Mouse (Mus musculus) regulatory T cell (primary cell): ENCODE measurements at regions not wholly inside any gene's neighbourhood (a gene's known extent, or its start where the extent isn't known, plus 50 kb on each side); places are given as distances from the start of the nearest gene placed in this dataset.

Source experiments
- in situ Hi-C: fragments of 300-600 bp; cut with MboI, MseI; formaldehyde crosslinking; loops from one replicate; pipeline ENCODE4 v1.15.1; 2025; ENCODE audit warnings: high pct_unique_total_duplicates

DNA sequence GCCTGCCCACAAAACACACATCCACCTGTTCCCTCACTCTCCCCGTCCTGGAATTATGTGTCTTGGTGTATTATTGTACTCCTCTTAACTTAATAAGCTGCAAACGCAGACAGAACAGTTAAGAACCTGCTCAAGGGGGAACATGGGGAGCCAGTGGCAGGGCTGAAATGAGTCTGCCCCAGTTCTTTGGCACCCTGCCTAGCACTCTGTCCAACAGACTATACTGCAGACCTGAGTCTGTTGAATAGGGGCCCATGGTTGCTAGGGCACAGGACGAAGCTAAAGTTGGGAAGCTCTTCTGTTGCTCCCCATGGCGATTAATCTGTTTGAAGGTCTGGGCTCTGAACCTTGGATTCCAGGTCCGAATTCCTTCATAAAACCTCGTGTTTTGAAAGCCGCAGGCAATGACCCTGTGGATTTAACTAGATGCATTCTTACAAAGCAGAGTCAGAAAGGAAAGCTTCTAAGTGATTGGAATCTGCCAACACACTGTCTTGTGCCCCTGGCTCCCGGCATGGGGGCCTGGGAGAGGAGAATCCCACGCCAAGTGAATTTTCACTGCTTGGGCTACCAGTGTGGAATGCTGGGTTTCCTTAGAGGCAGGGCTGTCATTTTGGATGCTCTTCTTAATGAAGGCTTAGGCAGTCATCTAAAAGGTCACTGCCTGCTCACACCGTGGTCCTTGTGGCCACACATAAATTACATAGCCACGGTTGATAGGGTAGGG, 479.3 kb downstream of the Nedd1 start:
- in situ Hi-C loops = no loop called here

DNA sequence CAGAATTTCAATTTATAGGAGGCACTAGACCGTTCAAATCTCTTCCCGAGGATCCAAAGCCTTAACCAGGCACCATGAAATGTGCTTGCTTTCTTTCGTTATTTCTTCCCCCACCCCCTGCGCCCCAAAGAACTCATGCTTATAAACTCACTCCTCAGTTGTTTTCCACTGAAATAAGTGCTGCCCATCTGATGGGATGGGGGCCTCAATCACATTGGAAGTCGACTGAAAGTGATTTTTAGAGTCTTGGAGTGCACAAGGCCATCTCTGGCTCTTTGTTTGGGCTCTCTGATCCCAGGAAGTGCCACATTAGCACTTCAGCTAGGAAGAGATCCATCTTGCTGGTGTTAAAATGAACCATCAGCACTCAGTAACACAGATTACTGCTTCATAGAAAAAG, 484.3 kb downstream of the Nedd1 start:
- in situ Hi-C loops = no loop called here

DNA sequence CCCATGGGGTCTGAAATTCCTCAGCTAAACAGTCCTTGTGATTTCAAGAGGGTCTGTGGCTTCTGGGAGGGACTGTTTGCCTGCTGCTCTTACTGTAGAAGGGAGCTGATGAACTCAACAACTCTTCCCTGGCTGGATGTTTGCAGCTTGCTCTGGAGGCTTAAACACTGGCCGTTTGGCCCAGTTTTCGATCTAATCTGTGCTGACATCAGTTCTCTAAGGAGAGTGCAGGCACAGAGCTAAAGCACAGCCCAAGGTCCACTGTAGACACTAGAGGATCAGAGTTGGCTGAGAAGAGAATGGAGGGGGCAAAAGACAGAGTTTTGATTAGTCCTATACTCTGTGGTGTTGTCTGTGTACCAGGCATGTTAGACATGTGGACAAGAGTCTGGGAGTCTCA, 490.1 kb downstream of the Nedd1 start:
- in situ Hi-C loops = no loop called here

DNA sequence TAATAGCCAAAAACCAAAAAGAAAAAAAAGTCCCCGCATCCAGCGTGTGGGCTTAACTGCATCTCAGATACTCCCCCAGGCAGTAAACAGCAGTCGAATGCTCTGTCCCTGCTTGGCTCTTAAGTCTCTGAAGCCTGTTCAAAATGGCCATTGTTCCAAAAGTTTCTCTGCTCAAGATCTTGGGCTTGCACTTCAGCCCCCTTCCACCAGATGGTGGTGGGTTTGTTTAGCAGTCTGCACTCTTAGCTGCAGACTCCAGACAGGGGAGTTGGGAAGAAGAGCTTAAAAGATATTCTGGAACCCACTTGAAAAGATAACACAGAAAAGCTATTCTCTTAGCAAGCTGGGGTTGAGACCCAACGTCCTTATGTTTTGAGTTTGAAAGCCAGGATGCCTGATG, 496.4 kb downstream of the Nedd1 start:
- in situ Hi-C loops = no loop called here

DNA sequence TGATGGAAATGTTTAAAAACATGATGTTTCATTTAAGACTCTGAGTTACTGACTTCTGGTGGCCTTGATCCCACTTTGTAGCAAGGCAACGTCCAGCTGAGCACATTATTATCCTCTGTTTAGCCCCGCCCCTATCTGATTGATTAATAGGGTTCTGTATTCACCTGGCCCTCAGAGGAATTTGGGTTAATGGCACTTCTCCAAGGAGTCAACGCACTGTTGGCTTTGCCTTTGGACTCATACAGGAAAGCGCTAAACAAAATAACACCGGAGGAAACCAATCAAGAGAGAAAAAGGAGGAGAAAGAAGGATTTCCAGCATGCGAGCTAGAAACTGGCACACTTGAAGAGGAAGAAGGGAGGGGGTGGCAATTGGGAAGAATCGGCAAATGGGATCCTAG, 497.1 kb downstream of the Nedd1 start:
- in situ Hi-C loops = no loop called here

DNA sequence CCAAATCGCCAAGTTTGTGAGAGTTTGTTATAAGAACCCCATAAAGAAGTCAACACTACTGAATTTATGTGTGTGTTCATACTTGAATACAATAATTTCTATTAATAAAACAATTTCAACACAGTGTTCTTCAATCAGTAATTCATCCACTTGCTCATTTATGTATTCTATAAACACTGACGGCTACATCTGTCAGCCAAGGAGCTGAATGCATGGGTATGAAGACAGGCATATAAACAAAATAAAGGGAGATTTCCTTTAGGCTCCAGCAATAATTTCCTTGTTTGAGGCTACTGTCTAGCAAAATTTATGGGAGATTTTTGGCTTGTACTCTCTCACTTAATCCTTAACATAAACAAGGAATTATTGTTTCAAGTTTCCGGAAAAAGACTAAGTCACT, 502.9 kb downstream of the Nedd1 start:
- in situ Hi-C loops = no loop called here

DNA sequence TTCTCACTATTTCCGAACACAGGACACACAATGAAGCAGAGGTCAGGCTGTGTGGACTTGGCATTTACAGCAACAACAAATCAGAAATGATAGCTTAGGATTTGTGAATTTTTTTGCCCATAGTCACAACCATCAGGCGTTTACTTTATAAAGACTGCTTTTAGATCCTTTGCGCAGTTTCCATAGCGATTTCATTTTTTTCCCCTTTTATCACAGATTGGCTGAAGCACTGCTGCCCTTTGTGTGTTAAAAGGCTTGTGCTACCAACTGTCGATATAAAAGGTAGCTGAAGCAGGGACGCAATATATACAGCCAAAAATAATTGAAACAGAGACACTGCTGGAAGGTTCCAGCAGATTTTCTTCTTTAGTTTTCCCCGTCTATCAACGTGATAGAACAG, 551.4 kb downstream of the Nedd1 start:
- in situ Hi-C loops = no loop called here

DNA sequence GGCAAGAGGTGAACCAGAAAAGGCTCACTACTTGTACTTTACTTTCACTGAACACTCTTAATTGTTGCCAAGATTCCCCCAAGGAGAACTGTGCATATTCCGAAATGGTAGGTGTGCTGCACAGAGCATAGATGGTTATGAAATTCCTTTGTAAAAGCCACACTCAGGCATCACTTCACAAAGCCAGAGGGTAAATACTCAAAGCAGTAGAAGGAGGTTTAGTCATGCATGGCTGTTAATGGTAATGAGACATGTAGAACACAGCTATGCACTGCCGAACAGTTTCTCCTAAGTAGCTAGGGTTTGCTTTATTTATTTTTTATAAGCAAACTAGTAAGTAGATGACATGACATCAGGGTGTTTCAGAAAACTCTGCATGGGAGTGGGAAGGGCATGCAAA, 556.2 kb downstream of the Nedd1 start:
- in situ Hi-C loops = no loop called here

DNA sequence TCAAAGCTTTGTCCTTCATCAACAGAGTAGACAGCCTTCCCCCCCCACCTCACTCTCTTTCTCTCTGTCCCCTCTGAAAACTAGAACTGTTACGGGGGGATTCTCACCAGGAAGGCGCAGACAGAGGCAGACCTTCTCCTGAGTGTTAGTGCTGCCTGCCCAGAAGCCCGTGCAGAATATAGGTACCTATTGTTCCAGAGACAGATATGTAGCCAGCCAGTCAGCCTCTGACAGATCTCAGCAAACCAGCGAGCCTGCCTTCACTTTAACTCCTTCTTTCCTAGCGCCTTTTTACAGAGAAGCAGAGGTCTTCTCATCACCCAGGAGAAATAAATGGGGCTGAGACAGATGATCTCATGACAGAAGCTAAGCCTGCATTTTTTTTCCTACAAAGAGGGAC, 557.2 kb downstream of the Nedd1 start:
- in situ Hi-C loops = no loop called here

DNA sequence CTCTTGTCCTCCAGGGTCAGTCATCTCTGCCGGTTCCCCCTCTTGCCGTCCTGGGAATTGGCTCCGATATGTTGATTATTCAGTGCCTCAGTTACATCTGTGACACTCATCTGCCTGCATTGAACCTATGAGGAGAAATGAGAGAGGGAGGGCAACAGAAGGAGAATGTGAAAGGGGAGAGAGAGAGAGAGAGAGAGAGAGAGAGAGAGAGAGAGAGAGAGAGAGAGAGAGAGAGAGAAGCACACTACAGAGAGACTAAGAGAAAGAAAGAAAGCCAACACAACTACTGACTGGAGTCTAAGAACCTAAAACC, 557.6 kb downstream of the Nedd1 start:
- in situ Hi-C loops = no loop called here

DNA sequence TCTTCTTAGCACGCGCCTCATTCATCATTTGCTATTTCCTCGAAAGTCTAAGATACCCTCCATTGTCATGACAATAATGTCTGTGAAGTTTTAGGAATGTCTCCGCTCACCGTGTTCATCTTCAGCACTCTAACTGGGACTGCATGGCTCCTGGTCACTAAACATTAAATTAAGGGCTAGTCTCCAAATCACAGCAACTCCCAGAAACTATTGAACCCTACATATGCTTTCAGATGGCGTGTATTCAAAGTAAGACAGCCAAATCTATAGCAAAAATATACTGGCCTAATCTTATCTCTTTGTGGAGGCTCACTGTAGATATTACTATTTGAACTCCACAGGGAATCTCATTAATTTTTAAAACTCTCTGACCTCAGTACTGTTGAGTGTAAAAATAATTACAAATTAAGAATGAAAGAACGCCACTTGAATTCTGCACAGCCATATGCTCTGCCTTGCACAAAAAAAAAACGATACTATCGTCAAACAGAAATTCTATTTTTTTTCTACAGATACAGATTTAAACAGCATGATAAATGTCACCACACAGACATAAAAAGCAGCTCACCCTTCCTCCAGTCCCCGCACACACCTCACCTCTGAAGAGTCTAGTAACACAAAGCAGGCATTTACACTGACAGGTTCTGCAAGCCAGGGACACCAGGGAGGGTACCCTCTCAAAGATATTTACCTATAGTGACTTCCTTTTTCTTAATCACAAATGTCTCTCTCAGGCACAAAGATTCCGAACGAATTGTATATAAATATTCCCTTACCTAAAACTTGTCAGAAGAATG, 558.2 kb downstream of the Nedd1 start:
- in situ Hi-C loops = no loop called here

DNA sequence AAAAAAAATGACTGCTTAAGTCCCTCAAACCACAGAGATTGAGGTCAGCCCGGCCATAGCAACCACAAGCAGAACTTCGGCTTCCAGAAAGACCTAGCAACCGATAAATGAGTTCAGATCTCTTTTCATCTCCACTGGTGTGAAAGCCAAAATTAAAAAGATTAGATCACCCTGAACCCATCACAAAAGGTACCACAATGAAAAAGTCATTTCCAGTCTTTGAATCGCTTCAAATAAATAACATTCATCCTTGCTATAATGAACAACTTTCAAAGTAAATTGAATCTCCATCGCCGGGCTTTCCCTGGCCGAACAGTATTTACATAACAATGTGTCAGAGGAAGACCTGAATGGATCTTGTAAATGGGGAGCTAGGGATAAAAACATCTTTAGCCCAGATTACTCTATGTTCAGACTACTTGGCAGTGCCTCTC, 559.1 kb downstream of the Nedd1 start:
- in situ Hi-C loops = no loop called here

DNA sequence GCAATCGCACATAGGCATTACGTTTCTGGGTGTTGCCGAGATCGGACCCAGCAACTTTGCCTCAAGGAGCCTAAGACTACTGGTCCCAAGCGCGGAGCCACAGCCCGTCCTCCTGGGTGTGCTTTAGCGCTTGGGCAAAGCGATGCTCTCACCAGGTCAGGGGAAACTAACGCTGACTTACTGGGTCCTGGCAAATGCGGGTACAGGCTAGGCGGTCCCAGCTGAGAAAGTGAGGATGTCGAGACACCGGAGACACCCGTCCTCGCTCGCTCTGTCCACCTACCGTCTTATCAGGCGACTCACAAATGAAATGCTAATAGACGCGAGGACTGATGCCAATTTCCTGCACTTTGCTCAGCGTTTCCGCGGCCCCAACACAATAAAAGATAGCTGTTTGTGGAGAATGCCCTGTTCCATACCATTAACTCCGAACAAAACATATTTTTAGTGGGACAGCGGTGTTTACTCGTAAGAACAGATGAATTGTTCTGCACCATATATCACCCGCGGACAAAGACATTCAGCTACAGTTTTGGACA, 559.7 kb downstream of the Nedd1 start:
- in situ Hi-C loops = no loop called here

DNA sequence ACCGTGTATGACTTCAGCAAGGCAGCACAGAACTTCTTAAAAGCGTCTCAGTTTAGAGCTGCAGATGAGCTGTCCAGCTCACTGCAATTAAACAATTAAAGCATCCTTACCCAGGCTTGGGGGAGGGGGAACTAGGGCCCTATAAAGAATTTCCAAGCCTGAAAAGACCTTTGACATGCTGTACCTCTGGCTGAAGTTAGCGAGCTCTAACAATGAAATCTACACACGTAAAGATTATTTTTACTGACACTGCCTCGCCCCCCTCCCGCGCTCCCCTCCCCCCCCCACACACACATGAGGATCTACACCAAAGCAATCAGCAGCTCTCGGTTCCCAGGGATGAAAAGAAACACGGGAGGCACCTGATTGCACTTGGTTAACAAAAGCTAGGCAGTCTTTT, 560.7 kb downstream of the Nedd1 start:
- in situ Hi-C loops = no loop called here

DNA sequence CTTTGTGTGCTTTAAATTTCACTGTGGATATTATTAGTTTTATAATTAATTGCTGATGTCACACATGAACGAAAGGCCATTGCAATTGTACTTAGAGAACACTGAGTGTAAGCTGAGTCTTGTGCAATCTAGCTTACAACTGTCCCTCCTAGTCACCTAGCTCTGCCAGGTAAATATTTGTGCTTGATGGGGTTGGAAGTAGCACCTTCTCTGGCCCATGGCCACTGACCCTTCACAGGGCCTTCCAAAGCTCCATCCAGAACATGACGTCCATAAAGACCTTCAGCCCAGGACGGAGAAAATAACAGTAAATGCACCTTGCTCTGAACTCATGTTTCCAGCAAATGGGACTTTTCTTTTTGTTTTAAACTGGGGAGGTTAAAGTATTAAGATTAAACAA, 576.0 kb downstream of the Nedd1 start:
- in situ Hi-C loops = no loop called here

DNA sequence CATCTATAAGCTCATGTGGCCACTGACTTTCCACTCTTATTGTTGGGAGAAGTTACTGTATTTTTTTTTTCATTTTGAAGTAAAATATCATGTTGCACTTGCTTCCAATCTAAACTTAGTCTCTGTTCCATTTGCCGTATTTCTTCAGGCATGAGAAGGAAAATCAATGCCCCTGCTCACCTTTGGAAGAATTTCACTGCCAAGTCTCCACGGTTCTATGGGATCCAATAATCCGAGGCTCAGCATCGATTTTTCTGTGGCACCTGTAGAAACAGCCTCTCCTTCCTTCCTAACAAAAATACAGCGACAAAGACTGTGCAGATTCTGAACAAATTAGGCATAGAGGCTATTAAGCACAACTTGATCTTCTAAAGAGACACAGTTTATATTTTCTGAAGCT, 586.7 kb downstream of the Nedd1 start:
- in situ Hi-C loops = loop anchor here (5.0 kb wide), 1 partner anchor 153 kb away; no protein-coding TSS in a partner anchor

DNA sequence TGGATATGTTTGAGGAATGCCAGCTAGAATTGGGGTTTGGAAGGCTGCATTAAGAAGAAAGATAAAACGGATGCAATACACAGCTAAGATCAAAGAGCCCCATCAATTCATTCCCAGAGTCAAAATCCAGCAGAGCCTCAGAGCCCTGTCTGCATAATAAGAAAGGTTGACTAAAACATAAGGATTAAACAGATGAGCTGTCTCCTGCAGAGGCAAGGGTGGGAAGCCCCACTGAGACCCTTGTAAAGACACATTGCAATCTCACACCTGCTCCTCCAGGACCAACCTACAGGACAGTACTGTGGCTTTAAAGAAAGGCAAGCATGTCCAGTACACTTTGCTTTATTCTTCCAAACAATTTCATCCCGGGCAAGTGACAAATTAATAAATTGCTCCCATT, 609.4 kb downstream of the Nedd1 start:
- in situ Hi-C loops = no loop called here

DNA sequence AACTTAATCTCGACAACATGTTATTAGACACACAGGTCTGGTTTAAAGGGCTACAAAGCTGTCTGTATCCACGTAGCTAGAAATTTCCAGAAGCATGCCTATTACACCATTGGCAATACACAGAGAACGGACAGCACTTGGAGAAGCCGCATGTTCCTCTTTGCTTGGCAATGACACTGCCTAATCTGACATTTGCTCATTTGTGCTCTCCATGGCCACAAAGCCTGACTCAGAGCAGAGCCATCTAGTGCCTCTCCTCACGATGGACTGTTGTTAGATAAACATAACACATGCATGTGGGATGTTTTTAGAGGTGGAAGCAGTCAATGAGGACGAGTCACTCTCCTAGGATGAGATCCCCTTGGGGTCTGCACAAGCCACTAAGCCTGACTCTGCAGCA, 615.9 kb downstream of the Nedd1 start:
- in situ Hi-C loops = no loop called here

DNA sequence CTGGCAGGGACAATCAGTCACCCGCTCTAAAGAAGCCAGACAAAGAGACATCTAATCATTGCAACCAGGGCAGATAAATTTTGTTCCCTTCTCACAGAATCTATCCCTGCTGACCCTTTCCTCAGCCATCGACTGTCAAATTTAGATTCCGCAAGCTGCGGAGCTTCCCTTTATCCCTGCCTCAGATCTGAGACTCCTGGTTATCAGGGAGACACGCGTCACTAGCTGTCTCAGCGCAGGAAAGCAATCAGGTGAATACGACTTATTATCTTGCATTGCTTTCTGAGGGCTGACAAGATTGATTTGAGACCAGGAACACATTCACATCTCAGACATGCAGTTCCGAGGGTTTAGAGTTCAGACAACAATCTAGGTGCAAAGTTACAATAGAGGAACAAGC, 618.3 kb downstream of the Nedd1 start:
- in situ Hi-C loops = no loop called here

DNA sequence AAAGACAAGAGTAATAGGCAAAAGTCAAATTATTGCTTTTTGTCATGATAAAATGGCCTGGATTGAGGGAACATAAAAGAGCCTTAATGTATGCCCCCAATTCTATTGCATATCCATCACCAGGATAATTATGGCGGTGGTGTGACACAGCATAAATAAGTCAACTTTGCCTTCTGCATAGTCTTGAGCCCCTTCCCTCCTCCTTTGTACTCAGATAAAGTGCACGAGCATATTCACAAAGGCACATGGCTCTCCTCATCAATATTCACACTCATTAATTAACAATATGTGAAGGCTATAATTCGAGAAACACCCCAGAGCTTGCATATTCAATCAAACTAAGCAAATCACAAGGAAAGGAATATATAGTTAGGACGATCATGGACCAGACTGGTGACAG, 619.5 kb downstream of the Nedd1 start:
- in situ Hi-C loops = no loop called here

DNA sequence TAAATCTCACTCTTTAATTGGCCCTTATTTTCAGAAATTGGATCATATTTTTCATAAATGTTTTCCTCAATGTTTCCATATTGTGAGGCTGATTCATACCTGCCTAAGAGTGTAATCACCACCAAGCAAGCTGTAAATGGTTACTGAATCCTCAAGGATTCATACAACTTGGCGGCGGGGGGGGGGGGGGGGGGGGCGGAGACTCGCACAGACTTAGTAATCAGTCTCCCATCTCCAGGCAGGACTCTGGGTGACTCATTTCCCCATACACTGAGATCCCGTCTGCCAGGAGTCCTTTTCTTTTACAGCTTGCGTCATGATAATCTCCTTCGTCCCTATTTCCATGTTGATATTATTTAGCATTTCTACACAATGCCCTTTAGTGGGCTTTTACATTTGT, 624.7 kb downstream of the Nedd1 start:
- in situ Hi-C loops = no loop called here

DNA sequence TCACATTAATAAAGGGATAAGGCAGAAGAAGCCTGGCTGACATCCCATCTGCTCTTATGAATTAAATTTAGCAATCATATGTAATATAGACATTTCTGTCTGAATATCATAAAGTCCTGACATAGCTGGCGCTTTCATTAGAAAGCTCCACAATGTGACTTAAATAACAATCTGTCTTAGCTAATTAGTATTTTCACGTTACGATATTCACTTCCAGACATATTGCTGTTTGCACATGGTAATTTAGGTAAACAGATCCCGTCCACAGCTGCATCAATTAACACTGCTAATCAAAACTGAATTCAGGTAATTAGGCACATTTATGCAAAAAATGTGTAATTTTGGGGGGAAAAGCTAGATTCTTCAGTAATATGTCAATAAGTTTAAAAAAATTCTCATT, 625.1 kb downstream of the Nedd1 start:
- in situ Hi-C loops = no loop called here
